Mouse (Mus musculus) left cerebral cortex, postnatal 36 days (tissue): Measurements from ENCODE around the gene Mex3b. TPM values are rescaled to one million over a fixed set of nuclear protein-coding genes. Genes with fewer than 3 reads are reported as not detected.

Source experiments
- DNase-seq, 2 experiments: peaks; one replicate each; pipeline ENCODE4 v3.0.0; 2021 to 2022; ENCODE audit warnings: low spot score in 2 of 2, mixed read lengths in 1 of 2
- intact Hi-C: fragments of 180-260 bp; cut with DNase I; formaldehyde crosslinking; loops from one replicate; pipeline ENCODE4 v1.15.1; 2025
- total RNA-seq, 2 experiments: library from RNA; stranded (reverse); gene quantifications; 2 replicates each; pipeline ENCODE4 v1.2.3; 2021

The Mex3b gene
- total RNA-seq, 2 experiments from 2014 or later = 22.9 to 31.4 TPM

DNA sequence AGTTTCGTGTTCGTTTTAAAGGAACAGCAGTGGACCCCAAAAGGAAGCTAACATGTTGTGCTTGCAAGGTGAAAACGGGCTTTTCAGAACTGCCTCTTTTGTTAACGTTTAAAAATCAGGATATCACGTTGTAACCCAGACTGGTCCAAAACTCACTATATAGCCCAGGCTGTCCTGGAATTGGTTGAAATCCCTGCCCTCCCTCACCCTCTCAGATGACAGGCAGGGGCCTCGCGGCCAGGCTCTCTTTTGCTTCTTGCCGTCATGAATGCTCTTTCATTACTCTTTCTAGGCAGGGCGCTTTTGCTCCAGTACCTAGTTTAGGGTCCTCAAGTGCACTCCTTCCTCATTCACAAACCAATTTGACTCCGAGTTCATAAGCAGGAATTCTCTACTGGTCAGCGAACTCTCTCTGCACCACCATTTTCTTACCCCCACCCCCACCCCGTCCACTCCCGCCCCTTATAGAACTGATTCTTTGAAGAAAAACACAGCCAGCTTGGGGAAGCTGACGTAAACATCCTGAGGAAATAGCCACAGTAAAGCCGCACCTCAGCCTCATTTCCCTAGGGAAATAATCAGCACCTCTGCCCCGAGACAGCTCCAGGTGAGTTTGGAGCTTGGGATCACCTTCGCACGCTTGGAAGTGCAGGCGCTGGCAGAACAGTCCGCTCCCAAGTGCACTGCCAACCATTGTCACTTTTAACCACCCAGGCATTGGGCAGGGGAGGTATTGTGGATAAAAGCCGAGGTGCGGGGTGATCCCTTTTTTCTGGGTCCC, 2.0 kb upstream of the Mex3b start:
- peak; percentile 16 to 17 for DNase-seq

GRCm38 (mm10) chr7:82865834-82866485, 1.2 kb upstream of the Mex3b start:
- peak; percentile 99 for DNase-seq
- intact Hi-C loops = loop anchor here (1.0 to 10.0 kb wide), 8 partner anchors 57 to 685 kb away; no protein-coding TSS in a partner anchor

More for the DNA sequence above, 2.0 kb upstream of the Mex3b start:
- intact Hi-C loops = loop anchor here (5.0 to 10.0 kb wide), 4 partner anchors 123 to 620 kb away; no protein-coding TSS in a partner anchor

DNA sequence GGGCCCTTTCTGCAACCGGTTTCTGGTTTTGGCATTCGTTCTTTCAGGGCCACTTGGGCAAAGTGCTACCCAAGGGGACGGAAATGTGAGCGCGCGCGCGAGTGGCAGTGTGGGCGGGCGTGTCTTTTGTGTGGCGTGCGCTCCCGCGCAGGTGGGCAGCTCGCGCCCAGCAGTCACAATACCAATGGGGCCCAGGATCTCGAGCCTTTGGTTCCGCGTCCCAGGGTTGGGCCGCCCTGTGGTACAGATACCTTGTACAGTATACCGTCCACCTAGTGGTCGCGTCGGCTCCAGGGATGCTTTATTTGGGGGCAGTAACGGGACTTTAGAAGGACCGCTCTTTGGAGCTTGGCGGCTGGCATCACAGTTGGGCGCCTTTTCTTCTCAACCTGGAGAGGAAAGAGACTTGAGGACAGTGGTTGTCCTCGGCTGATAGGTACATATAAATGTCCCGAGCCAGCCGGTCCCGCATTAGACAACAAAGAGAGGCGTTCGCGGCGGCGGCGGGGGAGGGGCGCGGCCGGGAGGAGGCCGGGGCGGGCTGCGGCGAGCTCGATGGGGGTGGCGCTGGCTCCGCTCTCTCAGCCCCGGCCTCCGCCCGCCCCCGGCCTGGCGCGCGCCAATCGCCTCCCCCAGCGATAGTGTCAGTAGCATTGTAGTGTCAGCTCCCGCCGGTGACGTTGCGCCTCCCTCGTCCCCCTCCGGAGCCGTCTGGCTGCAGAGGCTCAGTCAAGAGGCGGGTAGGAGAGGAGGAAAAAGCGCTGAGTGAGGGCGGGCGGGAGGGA, 455 bp upstream of the Mex3b start:
- intact Hi-C loops = loop anchor here (1.0 to 10.0 kb wide), 8 partner anchors 57 to 684 kb away; no protein-coding TSS in a partner anchor

DNA sequence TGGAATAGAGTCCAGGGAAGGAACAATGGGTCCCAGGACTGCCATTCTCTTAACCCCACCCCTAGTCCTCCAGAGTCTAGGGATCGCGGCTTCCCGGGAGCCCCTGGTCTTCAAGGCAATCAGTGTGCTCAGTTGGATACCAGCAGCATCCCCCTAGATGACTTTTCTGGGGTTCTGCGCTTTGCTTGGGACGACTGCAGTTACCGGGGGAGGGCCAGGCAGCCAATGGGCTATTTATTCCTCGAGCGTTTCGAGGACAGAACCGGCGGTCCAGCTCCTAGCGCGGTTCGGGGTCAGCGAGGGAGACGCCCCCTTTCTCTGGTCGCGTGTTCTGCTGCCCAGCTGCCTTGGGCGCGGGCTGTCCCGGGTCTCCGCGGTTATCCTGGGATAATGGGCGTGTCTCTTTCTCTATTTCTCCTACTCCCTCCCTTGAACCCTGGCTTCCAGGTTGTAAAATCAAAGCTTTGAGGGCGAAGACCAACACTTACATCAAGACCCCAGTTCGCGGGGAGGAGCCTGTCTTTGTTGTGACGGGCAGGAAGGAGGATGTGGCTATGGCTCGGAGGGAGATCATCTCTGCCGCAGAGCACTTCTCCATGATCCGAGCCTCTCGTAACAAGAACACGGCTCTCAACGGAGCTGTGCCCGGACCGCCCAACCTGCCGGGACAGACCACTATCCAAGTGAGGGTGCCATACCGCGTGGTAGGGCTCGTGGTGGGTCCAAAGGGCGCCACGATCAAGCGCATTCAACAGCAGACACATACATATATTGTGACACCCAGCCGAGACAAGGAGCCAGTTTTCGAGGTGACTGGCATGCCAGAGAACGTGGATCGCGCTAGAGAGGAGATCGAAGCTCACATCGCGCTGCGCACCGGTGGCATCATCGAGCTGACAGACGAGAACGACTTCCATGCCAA, 1.4 kb downstream of the Mex3b start:
- DNase-seq = peak in 1 of 2 experiments; percentile 72
- intact Hi-C loops = loop anchor here (2.0 to 10.0 kb wide), 5 partner anchors 126 to 616 kb away; no protein-coding TSS in a partner anchor

More for the DNA sequence above, 455 bp upstream of the Mex3b start:
- peak; percentile 91 to 93 for DNase-seq

DNA sequence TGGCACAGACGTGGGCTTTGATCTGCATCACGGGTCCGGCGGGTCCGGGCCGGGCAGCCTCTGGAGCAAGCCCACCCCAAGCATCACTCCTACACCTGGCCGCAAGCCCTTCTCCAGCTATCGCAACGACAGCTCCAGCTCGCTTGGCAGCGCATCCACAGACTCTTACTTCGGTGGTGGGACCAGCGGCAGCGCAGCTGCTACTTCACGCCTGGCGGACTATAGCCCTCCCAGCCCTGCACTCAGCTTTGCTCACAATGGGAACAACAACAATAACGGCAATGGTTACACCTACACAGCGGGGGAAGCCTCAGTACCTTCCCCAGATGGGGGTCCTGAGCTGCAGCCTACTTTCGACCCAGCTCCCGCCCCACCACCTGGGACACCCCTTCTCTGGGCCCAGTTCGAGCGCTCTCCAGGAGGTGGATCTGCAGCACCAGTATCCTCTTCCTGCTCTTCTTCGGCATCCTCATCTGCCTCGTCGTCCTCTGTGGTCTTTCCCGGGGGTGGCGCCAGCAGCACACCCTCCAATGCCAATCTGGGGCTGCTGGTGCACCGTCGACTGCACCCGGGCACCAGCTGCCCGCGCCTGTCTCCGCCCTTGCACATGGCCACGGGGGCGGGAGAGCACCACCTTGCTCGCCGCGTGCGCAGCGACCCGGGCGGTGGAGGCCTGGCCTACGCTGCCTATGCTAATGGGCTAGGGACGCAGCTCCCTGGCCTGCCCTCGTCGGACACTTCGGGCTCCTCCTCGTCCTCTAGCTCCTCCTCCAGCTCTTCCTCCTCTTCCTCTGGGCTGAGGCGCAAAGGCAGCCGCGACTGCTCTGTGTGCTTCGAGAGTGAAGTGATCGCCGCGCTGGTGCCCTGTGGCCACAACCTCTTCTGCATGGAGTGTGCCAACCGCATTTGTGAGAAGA, 2.4 kb downstream of the Mex3b start:
- intact Hi-C loops = loop anchor here (2.0 to 10.0 kb wide), 5 partner anchors 127 to 615 kb away; no protein-coding TSS in a partner anchor
- DNase-seq = peak; percentile 55 to 68

DNA sequence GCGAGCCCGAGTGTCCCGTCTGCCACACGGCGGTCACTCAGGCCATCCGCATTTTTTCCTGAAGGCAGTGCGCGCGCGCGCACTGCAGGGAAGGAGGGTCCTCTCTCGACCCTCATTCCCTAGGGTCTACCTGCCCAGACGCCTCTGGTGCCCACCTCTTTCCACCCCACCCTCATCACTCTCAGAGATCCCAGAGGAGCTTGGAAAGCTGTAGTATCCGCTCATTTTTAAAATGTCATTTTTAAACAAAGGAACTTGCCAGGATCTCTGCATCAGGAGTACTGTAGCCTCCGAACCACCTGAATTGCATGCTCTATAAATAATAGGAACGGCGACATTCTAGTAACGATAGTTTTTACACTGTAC, 3.0 kb downstream of the Mex3b start:
- intact Hi-C loops = no loop called here
- no peak for DNase-seq

GRCm38 (mm10) chr7:82876551-82876950, 9.4 kb downstream of the Mex3b start:
- intact Hi-C loops = no loop called here

GRCm38 (mm10) chr7:82880016-82880415, 12.9 kb downstream of the Mex3b start:
- intact Hi-C loops = no loop called here
- no peak for DNase-seq

More at GRCm38 (mm10) chr7:82876551-82876950, 9.4 kb downstream of the Mex3b start:
- no peak for DNase-seq

DNA sequence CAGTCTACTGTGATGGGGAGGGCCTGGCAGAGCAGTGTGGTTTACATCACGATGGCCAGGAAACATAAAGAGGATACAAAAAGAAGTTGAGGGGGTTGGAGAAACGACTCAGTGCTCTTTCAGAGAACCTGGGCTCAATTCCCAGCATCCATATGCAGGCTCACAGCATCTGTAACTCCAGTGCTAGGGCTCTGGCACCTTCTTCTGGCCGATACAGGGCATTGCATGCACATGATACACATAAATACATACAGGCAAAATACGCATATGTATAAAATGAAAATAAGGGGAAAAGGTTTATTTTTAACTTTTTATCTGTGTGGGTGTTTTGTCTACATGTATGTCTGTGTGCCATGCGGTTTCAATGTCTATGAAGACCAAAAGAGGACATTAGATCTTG, 13.6 kb downstream of the Mex3b start:
- no peak for DNase-seq
- intact Hi-C loops = no loop called here

GRCm38 (mm10) chr7:82890317-82890850, 23.3 kb downstream of the Mex3b start:
- DNase-seq = no peak
- intact Hi-C loops = no loop called here

GRCm38 (mm10) chr7:82890875-82891515, 23.9 kb downstream of the Mex3b start:
- DNase-seq = no peak
- intact Hi-C loops = no loop called here

GRCm38 (mm10) chr7:82894366-82894765, 27.2 kb downstream of the Mex3b start:
- no peak for DNase-seq
- intact Hi-C loops = no loop called here

GRCm38 (mm10) chr7:82895606-82896005, 28.5 kb downstream of the Mex3b start:
- DNase-seq = no peak
- intact Hi-C loops = no loop called here

DNA sequence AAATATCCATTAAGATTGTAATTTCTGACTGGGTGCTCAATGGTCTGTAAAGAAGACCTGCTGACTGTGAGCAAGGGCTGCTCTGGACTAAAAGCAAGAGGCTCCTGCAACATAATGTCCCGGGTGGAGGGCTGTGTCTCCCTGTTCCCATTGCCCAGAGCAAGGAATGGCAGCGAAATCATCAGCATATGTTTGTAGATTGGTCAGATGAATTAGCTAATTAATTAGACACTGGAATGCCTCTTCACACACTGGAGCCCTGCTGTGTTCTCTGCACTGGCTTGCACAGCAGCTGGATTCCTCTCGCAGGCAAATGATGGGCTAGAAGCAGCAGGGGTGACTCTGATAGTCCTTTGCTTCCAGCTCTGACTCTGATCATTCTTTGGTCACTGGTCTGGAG, 29.6 kb downstream of the Mex3b start:
- intact Hi-C loops = no loop called here
- DNase-seq = no peak

GRCm38 (mm10) chr7:82899459-82900297, 32.5 kb downstream of the Mex3b start:
- DNase-seq = no peak
- intact Hi-C loops = no loop called here

DNA sequence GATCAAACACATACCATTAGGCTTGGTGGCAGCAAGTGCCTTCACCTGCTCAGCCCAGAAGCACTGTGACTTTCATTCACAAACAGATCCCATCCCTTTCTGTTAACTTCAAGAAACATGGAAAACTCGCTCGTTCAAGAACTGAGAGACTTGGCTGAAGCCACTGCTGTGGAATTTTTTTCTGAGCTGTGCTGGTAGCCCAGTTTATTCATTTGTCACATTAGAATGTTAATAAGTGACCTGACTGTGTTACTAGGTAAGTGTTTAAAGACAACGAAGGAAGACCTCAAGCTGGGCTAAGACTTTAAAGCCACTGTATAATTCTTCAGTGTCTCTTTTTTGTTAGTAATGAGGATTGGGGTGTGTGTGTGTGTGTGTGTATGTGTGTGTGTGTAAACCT, 35.9 kb downstream of the Mex3b start:
- no peak for DNase-seq
- intact Hi-C loops = no loop called here
